Mouse (Mus musculus): ENCODE results near the gene Pycr2. TPM values are rescaled to one million over a fixed set of nuclear protein-coding genes. Genes with fewer than 3 reads are reported as not detected.

Pycr2 gene
- polyA plus RNA-seq, 1 experiment from 2014 or later: 58.2 TPM

DNA sequence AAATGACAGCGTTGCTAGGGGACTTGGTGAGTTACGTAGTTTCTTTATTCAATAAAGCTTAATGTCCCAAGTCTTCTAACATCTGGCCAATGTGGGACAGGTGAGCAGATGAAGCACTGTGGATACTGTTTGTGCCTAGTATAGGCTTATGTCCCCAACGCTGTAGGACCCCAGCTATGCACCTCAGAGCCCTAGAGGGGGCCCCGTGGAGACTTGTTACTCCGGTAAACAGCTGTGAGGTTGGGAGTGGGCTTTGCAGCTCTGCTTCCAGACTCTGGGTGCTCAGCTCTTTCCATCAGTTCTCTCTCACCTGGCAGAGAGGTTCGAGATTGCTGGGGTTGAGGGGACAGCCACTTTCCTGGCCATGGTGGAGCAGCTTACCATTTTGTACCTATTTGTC lies 1.2 kb downstream of the Pycr2 start:
- ATAC-seq (ENCODE audit: insufficient number of reproducible peaks, low FRiP score): no peak
- Histone ChIP-seq H3K4me3 (peak overlapping the region; percentile 71), H3K9ac (peak overlapping the region; percentile 55; the same call in 1 of the 2 replicates), H3K4me2 (peak overlapping the region; percentile 89), H3K36me3 (peaks cover 30% of the 10 kb centered on the region), H3K9me3 (replicated peaks) (no peaks in the 10 kb centered on the region), H3K27me3 (replicated peaks) (no peaks in the 10 kb centered on the region), H3K4me1 (replicated peaks) (peaks cover 19% of the 10 kb centered on the region), H3K27ac (ENCODE audit: poor library complexity, severe bottlenecking) (no peak overlapping the region)
- 72% methylated on average over 6 of the region's 6 CpGs for WGBS

- Histone ChIP-seq H3K4me2 (peak overlapping the region; percentile 89), H3K4me1 (replicated peaks) (peaks cover 19% of the 10 kb centered on the region), H3K4me3 (peak overlapping the region; percentile 71), H3K27ac (ENCODE audit: poor library complexity, severe bottlenecking) (no peak overlapping the region), H3K9me3 (replicated peaks) (no peaks in the 10 kb centered on the region), H3K9ac (no peak overlapping the region), H3K27me3 (replicated peaks) (no peaks in the 10 kb centered on the region), H3K36me3 (peaks cover 30% of the 10 kb centered on the region)
- no peak for ATAC-seq (ENCODE audit: insufficient number of reproducible peaks, low FRiP score)
- 88% methylated on average over 17 of the region's 17 CpGs for WGBS
Observed at GRCm38 (mm10) chr1:180905876-180906275, 1.8 kb downstream of the Pycr2 start.

GRCm38 (mm10) chr1:180906461-180907147 lies 2.5 kb downstream of the Pycr2 start:
- no peak for ATAC-seq (ENCODE audit: insufficient number of reproducible peaks, low FRiP score)
- Histone ChIP-seq H3K4me2 (peak overlapping the region; percentile 89), H3K36me3 (peaks cover 30% of the 10 kb centered on the region), H3K4me1 (replicated peaks) (peaks cover 22% of the 10 kb centered on the region), H3K9me3 (replicated peaks) (no peaks in the 10 kb centered on the region), H3K27ac (ENCODE audit: poor library complexity, severe bottlenecking) (no peak overlapping the region), H3K9ac (no peak overlapping the region), H3K4me3 (peak overlapping the region; percentile 13), H3K27me3 (replicated peaks) (no peaks in the 10 kb centered on the region)
- 90% methylated on average over 24 of the region's 24 CpGs for WGBS

DNA sequence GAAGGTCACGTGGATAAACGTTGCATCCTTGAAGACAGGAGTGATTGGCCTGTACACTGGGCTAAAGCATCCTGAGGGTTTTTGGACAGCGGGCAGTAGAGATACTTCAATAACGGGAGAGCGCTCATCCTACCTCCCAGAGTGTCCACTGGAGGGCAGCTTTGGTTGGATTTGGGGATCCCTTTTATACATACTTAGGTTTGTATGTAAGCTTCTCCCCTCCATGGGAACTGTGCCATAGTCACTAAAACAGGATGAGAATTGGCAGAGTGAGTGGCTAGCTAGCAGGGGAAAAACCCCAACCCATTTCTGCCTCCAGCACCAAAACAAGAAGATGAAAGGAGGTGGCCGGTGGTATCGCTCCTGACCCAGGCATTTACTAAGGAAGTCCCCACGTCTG lies 7.0 kb downstream of the Pycr2 start:
- H3K27ac ChIP-seq (ENCODE audit: poor library complexity, severe bottlenecking): no peak overlapping the region
- peaks cover 24% of the 10 kb centered on the region for H3K36me3 ChIP-seq
- H3K4me2 ChIP-seq: peak overlapping the region; percentile 53
- no peaks in the 10 kb centered on the region for H3K27me3 ChIP-seq (replicated peaks)
- H3K4me3 ChIP-seq: no peak overlapping the region
- H3K9ac ChIP-seq: no peak overlapping the region
- no peak for ATAC-seq (ENCODE audit: insufficient number of reproducible peaks, low FRiP score)
- H3K4me1 ChIP-seq (replicated peaks): peaks cover 13% of the 10 kb centered on the region; the same call in 1 of the 2 replicates
- H3K9me3 ChIP-seq (replicated peaks): no peaks in the 10 kb centered on the region
- 46% methylated on average over 8 of the region's 8 CpGs for WGBS

- peak overlapping the region; percentile 53 for H3K4me2 ChIP-seq
- peaks cover 10% of the 10 kb centered on the region; the same call in 1 of the 2 replicates for H3K4me1 ChIP-seq (replicated peaks)
- H3K36me3 ChIP-seq: peaks cover 18% of the 10 kb centered on the region
- H3K4me3 ChIP-seq: no peak overlapping the region
- no peak overlapping the region for H3K9ac ChIP-seq
- ATAC-seq (ENCODE audit: insufficient number of reproducible peaks, low FRiP score): 0 out of 2 replicates have a peak, but pooled peaks have one; percentile 44
- no peak overlapping the region for H3K27ac ChIP-seq (ENCODE audit: poor library complexity, severe bottlenecking)
- no peaks in the 10 kb centered on the region for H3K9me3 ChIP-seq (replicated peaks)
- H3K27me3 ChIP-seq (replicated peaks): no peaks in the 10 kb centered on the region
- WGBS: 45% methylated on average over 20 of the region's 20 CpGs
Observed at GRCm38 (mm10) chr1:180911653-180912287, 7.7 kb downstream of the Pycr2 start.

GRCm38 (mm10) chr1:180912792-180913191 lies 8.7 kb downstream of the Pycr2 start:
- ATAC-seq (ENCODE audit: insufficient number of reproducible peaks, low FRiP score): no peak
- Histone ChIP-seq H3K9ac (no peak overlapping the region), H3K27ac (ENCODE audit: poor library complexity, severe bottlenecking) (no peak overlapping the region), H3K4me3 (no peak overlapping the region), H3K9me3 (replicated peaks) (no peaks in the 10 kb centered on the region), H3K4me1 (replicated peaks) (peaks cover 10% of the 10 kb centered on the region; the same call in 1 of the 2 replicates), H3K27me3 (replicated peaks) (no peaks in the 10 kb centered on the region), H3K4me2 (no peak overlapping the region), H3K36me3 (peaks cover 9% of the 10 kb centered on the region)
- WGBS: 84% methylated on average over 5 of the region's 5 CpGs

GRCm38 (mm10) chr1:180913797-180914196 lies 9.7 kb downstream of the Pycr2 start:
- Histone ChIP-seq H3K27me3 (replicated peaks) (no peaks in the 10 kb centered on the region), H3K9ac (no peak overlapping the region), H3K9me3 (replicated peaks) (no peaks in the 10 kb centered on the region), H3K27ac (ENCODE audit: poor library complexity, severe bottlenecking) (no peak overlapping the region), H3K4me1 (replicated peaks) (peaks cover 12% of the 10 kb centered on the region; the same call in 1 of the 2 replicates), H3K4me3 (no peak overlapping the region), H3K4me2 (no peak overlapping the region), H3K36me3 (no peaks in the 10 kb centered on the region)
- no peak for ATAC-seq (ENCODE audit: insufficient number of reproducible peaks, low FRiP score)
- 36% methylated on average over 4 of the region's 4 CpGs for WGBS

DNA sequence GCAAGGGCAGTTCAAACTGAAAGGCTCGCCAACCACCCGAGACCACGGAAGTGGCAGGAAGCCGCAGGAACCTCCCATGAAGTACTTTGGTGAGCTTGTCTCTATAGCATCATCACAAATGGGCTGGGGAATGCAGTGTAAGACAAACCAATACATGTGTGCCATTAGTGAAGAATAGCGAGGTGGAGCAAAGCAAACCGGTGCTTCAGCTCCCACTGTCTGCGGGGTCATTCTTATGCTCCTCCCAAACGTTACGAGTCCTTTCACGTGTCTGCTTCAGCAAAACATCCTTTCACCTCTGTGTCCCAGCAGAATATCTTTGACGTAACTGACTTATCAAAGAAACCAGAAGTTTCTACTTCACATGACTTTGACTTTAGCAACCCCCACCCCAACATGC lies 12.3 kb downstream of the Pycr2 start:
- no peak for ATAC-seq (ENCODE audit: insufficient number of reproducible peaks, low FRiP score)
- H3K4me3 ChIP-seq: no peak overlapping the region
- no peak overlapping the region for H3K9ac ChIP-seq
- peaks cover 13% of the 10 kb centered on the region; the same call in 1 of the 2 replicates for H3K4me1 ChIP-seq (replicated peaks)
- H3K9me3 ChIP-seq (replicated peaks): no peaks in the 10 kb centered on the region
- no peaks in the 10 kb centered on the region for H3K36me3 ChIP-seq
- H3K27ac ChIP-seq (ENCODE audit: poor library complexity, severe bottlenecking): no peak overlapping the region
- H3K4me2 ChIP-seq: no peak overlapping the region
- H3K27me3 ChIP-seq (replicated peaks): no peaks in the 10 kb centered on the region; the same call in none of the 2 replicates
- WGBS: 83% methylated on average over 11 of the region's 11 CpGs

GRCm38 (mm10) chr1:180917053-180917452 lies 13.0 kb downstream of the Pycr2 start:
- Histone ChIP-seq H3K36me3 (no peaks in the 10 kb centered on the region), H3K9me3 (replicated peaks) (no peaks in the 10 kb centered on the region), H3K9ac (no peak overlapping the region), H3K27me3 (replicated peaks) (no peaks in the 10 kb centered on the region; the same call in none of the 2 replicates), H3K4me2 (no peak overlapping the region), H3K4me1 (replicated peaks) (peaks cover 12% of the 10 kb centered on the region; the same call in 1 of the 2 replicates), H3K27ac (ENCODE audit: poor library complexity, severe bottlenecking) (no peak overlapping the region), H3K4me3 (no peak overlapping the region)
- WGBS: 30% methylated on average over 1 of the region's 1 CpGs
- ATAC-seq (ENCODE audit: insufficient number of reproducible peaks, low FRiP score): no peak

GRCm38 (mm10) chr1:180919686-180920085 lies 15.6 kb downstream of the Pycr2 start:
- peak; percentile 55; the same call in 1 of the 2 replicates for ATAC-seq (ENCODE audit: insufficient number of reproducible peaks, low FRiP score)
- Histone ChIP-seq H3K9me3 (replicated peaks) (no peaks in the 10 kb centered on the region), H3K4me2 (no peak overlapping the region), H3K9ac (no peak overlapping the region), H3K36me3 (no peaks in the 10 kb centered on the region), H3K27ac (ENCODE audit: poor library complexity, severe bottlenecking) (no peak overlapping the region), H3K27me3 (replicated peaks) (no peaks in the 10 kb centered on the region; the same call in none of the 2 replicates), H3K4me1 (replicated peaks) (0 out of 2 replicates have a peak, but pooled peaks cover 5% of the 10 kb centered on the region), H3K4me3 (no peak overlapping the region)
- 30% methylated on average over 8 of the region's 8 CpGs for WGBS

DNA sequence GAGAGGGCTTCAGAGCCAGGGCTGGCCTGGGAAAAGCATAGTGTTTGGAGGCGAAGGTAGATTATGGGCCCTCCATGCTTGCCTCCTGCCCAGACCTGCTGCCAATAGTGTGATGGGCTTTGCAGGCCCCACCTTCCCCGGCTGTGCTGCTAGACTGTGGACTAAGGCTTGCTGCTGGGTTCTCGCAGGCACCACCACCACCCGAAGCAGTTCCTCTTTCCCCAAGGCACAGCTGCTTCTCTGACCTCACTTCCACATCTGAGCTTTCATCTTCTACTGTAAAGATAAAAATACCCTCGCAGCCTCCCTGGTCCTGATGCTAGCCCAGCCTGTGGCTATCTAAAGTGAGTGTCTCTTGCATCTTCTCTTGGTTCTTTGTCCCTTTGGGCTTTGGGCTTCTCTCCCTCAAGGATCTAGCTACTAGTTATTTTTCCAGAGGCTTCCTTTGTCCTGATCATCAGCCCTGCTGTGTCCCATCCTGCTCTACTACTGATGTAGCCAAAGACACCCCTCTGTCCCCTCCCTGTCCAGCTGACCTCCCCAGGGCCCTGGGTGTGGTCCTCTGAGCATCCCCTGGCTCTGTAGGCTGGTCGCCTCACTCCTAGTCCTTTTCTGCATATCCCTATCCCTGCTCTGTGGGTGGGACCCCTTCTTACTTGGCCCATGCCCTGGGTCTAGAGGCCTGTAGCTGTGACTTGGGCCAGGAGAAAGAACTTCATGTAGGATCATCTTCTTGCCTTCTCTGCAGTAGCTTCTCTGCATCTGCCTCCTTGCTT lies 18.4 kb downstream of the Pycr2 start:
- H3K4me1 ChIP-seq (replicated peaks): 0 out of 2 replicates have a peak, but pooled peaks cover 5% of the 10 kb centered on the region
- H3K27ac ChIP-seq (ENCODE audit: poor library complexity, severe bottlenecking): no peak overlapping the region
- H3K36me3 ChIP-seq: no peaks in the 10 kb centered on the region
- no peak overlapping the region for H3K4me3 ChIP-seq
- WGBS: 53% methylated on average over 6 of the region's 6 CpGs
- H3K4me2 ChIP-seq: no peak overlapping the region
- ATAC-seq (ENCODE audit: insufficient number of reproducible peaks, low FRiP score): no peak
- no peak overlapping the region for H3K9ac ChIP-seq
- H3K9me3 ChIP-seq (replicated peaks): no peaks in the 10 kb centered on the region
- H3K27me3 ChIP-seq (replicated peaks): no peaks in the 10 kb centered on the region; the same call in none of the 2 replicates

All from heart, embryonic 12.5 days (tissue).